Mouse (Mus musculus) forelimb bud, embryonic 11.5 days (tissue): Measurements from ENCODE around the gene Psmb7.

Experiments used
- DNase-seq: peaks from one replicate; pipeline ENCODE4 v3.0.0-alpha.2; 2012; ENCODE audit warnings: low read depth, low spot score

Gene Psmb7

GRCm38 (mm10) chr2:38643625-38644427 lies at the start of gene Psmb7:
Gene Psmb7 (minus strand): TSS chr2:38644087.
- peak; percentile 92 for DNase-seq

- peak; percentile 46 for DNase-seq
Measured at GRCm38 (mm10) chr2:38691542-38691941, 47.7 kb upstream of the Psmb7 start.

GRCm38 (mm10) chr2:38689881-38690280 lies 46.0 kb upstream of the Psmb7 start:
- no peak for DNase-seq

DNA sequence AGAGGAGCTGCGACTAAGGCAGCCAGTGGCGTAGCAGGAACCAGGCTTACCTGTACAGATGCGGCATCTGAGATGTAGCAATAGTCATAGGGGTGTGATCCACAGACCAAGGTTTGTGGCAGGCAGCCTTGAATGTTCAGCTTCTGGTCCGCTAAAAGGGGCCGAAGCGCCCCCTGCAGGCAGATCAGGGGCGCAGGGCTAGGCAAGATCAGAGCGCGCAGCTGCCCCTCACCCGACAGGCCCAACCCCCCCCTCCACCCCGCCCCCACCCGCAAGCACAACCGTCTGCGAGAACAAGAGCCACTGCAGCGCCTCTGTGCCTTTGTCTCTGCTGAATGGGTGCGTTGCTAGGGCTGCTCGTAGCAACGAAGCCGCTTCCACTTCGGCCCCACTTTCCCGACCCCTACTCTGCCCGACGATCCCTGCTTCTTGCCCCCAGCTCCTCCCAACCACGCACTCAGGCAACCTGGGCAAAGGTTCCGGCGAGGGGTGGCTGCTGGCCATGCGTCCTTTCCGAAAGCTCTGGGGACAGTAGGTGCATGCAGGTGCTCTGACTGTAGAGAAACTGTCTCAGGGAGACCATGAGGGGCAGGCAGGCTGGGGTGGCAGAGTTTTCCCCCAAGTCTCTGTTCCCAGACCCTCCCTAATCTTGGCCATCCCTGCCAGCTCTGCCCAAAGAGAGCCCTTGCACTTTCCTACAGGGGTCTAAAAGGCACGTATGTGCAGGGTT lies 45.1 kb upstream of the Psmb7 start:
- DNase-seq = peak; percentile 81

GRCm38 (mm10) chr2:38685746-38686145 lies 41.9 kb upstream of the Psmb7 start:
- DNase-seq = no peak

DNA sequence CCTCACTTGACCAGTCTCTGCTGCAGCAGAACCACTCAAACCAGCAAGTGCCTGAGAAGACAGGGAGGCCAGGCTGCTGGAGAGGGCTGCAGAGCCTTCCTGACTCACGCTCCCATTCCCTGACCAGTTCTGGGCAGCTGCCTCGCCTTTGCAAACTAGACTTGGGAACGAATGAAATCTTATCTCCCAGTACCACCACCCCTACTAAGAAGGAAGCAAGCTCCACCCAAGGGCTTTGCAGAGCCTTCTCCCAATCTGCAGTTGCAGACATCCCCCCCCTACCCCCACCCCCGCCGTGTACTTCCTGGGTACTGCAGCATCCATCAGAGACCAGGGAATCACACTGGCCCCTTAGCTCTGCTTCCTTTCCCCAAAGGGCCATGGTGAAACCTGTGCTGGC lies 39.2 kb upstream of the Psmb7 start:
- DNase-seq = no peak

DNA sequence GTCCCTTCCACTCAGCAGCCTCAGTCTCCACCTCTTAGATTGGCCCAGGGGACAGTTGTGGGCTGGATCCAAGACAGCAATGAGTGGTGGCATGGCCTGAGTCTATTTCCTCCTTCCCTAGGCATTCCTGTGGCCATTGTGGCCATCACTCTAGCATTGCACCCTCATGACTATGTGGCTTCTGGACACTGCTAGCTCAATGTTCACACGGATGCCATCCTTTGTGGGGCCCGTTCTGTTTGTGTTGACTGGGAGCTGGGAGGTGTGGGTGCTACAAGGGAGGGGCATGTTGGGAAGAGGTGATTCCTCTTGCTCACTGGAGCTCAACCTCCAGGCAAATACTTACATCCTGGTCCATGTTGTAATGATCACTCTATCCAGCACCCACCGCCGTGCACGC lies 38.3 kb upstream of the Psmb7 start:
- DNase-seq = no peak

GRCm38 (mm10) chr2:38678947-38679346 lies 35.1 kb upstream of the Psmb7 start:
- DNase-seq = no peak

- DNase-seq = no peak
Measured at GRCm38 (mm10) chr2:38675366-38675969, 31.6 kb upstream of the Psmb7 start.

GRCm38 (mm10) chr2:38672496-38672895 lies 28.6 kb upstream of the Psmb7 start:
- DNase-seq = no peak

DNA sequence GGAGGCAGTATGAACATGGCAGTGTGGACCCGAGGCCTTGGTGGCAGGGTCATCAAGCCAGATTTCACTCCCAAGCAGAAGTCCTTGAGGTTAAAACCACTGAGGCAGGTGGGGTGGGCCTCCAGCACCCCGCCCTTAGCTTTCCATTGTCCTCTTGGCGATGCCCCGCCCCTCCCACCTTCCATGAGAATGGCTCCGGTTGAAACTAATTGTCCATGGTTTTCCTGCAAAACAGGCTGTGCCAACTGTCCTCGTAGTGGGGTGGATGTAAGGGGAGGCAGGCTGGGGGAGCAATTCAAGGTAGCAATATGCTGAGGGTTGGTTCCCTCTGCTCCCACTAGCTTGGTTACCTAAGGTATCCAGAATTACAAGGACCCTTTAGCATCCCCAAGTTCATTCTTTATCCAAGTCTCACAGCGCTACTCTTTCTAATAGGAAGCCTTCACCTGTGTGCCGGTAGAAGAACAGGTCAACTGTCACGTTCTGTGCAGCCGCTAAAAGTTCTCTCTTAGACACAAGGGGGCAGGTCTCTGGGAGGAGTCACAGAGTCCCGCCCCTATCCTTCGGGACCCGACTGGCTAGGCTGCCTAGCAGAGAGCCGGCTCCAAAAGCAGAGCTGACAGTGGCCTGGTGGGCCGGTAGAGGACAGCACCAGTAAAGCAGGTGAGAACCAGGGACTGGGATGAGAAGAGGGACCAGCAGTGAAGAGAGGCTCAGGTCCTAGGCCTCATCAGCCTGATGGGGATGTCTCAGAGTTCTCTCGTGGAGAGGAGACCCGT lies 25.1 kb upstream of the Psmb7 start:
- no peak for DNase-seq

- no peak for DNase-seq
Measured at GRCm38 (mm10) chr2:38661398-38661797, 17.5 kb upstream of the Psmb7 start.

GRCm38 (mm10) chr2:38658338-38658836 lies 14.5 kb upstream of the Psmb7 start:
- peak; percentile 64 for DNase-seq

GRCm38 (mm10) chr2:38653694-38654093 lies 9.8 kb upstream of the Psmb7 start:
- DNase-seq = no peak

GRCm38 (mm10) chr2:38653293-38653619 lies 9.4 kb upstream of the Psmb7 start:
- no peak for DNase-seq

DNA sequence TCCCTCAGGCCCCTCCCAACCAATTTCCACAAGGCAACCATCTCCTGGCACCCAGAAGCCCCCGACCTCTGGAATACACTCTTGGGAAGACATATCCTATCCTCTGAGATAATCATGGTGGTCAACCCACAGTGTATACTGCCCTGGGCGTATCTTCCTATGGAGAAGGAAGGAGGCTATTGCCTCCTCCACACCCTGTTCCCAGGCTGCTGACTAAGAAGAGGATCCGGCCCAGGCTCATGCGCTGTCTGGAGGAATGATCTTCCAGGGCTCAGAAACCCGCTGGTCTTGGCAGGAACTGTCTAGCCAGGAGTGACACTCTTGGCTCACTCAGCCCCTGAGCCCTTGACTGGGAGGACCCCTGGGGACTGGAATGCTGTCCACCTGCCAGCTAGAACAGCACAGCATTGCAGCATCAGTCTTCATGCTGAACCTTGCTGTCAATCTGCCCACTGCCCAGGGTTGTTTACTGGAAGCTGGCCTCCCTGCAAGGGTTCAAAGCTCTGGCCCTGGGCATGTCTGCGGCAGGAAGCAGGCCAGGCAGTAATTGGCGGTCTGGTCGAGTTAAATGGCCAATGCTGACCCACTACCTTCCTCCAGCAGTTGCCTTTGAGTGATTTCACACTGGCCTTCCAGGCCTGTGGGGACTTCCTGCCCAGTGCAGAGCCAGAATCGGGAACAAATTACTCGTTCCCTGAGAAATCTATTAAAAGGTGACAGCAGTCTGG lies 8.8 kb upstream of the Psmb7 start:
- no peak for DNase-seq

DNA sequence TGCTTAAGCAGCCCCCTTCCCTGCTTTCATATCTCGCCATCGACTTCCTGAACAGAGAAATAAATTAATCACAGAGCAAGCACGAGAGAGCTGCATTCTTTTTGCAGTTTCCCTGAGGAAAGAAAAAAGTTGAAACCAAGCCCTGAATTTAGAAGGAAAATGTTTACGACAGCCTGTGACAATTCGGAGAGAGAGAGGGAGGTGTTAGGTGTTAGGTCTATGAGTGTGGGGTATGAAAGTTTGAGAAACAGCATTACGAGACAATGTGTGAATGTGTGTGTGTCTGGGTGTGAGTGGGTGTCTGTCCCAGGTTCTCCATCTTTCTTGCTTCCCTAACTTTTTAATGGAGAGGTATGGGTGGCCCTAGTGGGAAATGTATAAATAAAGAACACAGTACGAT lies 8.2 kb upstream of the Psmb7 start:
- no peak for DNase-seq

DNA sequence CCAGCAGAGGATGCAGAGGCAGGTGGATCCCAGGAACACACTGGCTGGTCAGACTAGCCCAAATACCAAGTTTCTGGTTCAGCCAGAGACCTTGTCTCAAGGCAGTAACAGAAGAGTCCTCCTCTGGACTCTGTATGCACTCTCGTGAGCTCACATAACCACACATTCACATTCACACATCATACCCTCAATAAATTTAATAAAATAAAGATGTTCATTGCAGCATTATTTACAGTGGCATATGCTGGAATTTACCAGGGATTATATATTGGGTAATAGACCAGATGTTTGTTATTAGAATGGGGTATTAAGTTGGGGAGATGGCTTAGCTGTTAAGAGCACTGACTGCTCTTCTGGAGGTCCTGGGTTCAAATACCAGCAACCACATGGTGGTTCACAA lies 6.5 kb upstream of the Psmb7 start:
- DNase-seq = no peak

DNA sequence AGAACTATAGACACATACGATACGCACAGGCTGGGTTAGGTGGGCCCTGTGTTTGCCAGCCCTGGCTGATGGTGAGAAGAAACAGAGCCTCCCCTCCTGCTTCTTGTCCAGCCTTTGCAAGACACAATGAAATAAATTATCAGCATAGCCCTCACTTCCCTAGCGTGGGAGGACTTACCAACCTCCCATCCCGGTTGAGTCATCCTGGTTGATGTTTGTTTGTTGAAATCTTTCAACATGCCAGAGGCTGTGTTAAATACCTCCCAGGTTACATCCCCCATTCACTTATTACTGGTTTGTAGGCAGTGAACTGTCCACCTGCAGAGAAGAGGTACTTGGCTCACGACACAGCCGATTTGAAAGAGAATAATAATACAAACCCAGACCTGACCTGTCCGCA lies 3.8 kb upstream of the Psmb7 start:
- DNase-seq = no peak

- DNase-seq = no peak
Measured at GRCm38 (mm10) chr2:38647201-38647606, 3.3 kb upstream of the Psmb7 start.

- peak; percentile 69 for DNase-seq
Measured at GRCm38 (mm10) chr2:38645936-38646335, 2.0 kb upstream of the Psmb7 start.
